Mouse (Mus musculus) right cerebral cortex, postnatal 25 days (tissue): ENCODE measurements around the gene Paics.
"Not testable (repeated sequence)": the region's sequence is repeated elsewhere in the genome, so short reads cannot be mapped to it uniquely, and the experiment has no call there.

Experiments
- DNase-seq: peaks from one replicate; pipeline ENCODE4 v3.0.0; 2022

The Paics gene

DNA sequence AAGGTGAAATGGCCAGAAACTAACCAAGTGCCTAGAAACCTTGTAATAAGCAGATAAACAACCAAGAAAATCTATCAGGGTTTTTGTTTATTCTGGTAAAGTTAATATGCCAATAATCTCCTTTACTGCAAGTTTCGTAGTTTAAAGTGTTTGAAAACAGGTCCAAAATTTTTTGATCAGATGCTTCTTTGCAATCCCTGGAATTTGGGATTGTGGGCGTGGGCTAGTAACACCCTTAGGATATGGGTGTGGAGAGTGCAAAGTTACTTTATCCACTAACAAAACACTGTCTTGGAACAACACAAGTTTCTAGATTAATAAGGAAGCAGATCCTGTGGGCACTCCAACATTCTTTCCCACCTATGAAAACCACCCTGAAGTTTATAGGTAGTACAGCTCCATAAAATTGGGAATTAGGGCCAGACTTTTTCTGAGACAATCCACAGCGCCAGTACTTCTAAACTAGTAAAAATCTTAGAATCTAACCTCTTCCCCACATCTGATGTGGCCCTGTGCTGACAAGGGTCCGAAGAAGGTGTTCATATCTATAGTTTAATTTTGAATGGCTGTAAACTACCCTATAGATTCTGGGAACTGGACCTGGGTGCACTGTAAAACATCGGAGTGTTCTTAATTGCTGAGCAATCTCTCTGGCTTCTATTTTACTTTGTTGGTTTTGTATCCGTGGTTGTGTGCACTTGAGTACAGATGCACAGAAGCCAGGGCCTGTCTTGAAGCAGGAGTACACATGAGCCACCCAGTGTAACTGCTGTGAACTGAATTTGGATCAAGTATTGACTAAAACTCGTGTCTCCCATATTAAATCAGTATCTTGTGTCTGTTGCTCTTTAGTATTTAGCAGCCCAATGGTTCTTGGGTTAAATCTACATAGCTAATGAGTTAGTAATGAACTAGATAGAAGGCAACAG is 1.3 kb downstream of the Paics start:
- DNase-seq = no peak

DNA sequence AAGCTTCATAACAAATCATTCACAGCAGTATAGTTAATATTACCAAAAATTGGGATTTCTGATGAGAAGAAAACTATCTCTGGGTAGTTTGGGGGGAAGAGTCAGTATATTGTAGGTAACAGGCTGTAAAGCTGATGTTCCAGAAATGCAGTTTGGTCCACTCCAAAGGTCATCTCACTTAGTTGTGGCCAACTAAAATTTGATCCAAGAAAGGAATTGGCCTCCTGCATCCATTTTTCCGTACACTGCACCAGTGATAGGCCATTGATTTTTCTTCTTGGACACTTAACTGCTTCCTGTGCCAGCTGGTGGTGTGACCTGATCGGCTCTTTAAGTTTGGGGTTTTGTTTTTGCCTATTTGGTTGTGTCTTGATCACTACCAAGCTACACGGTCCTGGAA is 2.7 kb downstream of the Paics start:
- no peak for DNase-seq

DNA sequence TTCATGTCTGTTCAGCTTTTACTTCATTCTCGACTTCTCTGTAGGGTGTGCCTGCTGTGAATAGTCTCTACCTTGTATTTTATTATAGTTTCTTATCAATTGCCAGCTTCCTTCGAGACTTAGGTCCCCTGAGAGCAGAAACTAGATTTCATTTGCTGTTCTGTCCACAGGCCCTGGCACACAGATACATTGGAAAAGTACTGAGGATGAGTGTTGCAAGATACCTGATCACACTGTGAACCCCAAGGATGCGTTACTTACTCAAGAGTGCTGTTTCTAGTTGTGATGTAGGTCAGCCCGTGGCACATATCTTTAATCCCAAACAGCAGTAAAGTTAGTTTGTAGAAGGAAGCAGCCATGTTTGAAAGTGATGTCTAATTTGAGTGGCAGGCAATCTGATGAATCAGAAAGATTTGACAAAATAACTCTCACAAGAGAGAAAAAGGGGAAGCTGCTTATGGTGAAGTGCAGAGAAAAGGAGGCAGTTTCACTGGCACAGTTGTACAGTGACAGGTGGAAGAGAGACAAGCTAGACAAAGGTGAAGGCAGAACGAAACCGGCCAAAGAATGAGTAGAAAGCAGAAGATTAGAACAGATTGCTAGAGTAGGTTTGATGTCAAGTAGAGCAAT is 3.3 kb downstream of the Paics start:
- no peak for DNase-seq

DNA sequence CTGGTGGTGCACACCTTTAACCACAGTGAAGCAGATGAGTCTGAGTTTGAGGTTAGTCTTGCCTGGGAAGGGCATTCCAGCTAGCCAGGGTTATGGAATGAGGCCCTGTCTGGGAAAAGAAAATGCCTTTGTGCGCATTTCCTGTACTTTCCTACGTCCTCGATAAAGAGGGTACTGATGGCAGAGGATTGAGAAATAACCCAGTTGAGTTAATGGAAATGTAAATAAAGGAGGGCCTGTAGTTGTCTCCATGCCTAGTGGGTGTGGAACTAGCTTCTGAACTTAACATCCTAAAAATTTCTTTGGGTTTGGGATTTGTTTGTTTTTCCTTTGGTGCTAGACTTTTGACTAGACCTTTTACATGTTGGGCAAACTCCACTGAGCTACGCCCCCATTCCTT is 4.4 kb downstream of the Paics start:
- DNase-seq = no peak

DNA sequence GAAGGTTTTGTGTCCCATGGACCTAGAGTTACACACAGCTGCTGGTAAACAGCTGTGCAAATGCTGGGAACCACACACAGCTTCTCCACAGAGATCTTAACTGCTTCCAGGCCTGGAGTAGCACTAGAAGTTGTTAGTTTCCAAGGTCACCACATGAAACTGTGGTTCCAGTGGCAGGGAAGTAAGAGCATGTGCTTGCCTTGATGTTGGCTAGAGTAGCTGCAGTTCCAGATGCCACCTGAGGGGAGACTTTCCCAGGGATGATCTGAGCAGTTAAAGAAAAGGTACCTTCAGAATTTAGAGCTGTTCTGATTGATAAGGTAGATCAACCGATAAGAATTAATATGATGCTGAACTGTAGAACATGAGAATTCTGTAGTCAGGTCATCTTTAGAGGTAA is 6.8 kb downstream of the Paics start:
- no peak for DNase-seq

DNA sequence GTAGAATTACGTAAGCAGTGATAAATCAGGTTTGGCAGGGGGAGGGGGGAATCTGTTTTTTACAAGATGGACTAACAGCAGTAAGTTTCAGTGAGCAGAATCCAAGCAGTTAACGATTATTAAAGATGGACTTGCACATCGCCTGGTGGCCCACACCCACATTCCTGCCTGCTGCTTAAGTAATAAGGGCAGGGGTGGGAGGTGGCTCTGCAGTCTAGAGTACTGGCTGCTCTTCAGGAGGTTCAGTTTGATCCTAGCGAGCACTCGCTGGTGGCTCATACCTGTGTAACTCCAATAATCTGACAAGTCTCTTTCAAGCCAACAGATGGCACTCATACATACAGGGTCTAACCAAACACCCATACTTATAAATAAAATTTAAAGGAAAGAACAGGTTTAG is 8.5 kb downstream of the Paics start:
- DNase-seq = no peak

DNA sequence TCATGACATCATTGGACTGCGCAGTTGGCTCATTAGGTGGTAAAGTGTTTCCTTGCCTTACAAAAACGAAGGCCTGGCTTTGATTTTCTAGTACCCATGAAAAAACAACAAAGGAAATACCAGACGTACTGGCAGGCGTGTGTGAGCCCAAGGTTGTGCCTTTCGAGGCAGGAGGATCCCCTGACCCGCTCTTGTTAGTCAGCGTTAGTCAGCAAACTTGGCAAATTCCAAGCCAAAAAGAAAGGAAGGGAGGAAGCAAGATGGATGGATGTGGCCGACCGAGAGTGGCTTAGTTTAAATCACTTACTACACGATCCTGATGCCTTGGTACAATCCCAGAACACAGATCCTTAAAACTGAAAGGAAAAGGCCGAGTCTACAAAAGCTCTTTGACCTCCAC is 11.4 kb downstream of the Paics start:
- DNase-seq = no peak

DNA sequence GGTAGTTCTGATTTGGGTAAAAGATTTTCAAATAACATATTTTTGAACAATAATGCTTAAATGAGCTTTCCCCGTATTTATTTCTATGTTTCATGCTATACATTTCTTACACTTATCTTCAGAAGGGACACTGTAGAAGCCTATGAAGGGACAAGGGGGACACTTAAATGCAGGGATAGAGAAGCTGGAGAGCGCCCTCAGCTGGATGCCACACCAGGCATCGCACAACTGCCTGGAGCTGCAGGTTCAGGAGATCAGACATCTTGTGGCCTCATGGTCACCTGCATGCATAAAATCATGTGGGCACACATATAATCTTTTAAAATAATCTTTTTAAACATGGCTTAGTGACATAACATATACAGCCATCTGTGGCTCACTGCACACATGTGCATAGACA is 13.5 kb downstream of the Paics start:
- no peak for DNase-seq

DNA sequence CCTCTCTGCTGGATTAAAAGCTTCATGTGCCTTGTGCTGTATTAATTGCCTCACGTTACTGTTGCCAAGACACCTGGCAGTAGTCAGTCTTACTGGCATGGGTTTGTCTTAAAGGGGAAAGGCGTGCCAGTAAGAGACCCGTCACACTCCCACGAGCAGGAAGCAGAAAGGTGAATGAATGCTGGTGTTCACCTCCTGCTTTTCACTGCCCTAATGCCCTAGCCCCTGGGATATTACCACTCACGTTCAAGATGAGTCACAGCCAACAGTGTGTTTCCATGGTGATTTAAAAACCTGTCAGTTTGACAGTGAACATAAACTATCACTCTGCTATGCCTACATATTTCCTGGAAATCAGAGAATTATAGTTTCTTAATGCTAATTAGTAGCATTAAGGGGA is 18.1 kb downstream of the Paics start:
- DNase-seq = no peak

DNA sequence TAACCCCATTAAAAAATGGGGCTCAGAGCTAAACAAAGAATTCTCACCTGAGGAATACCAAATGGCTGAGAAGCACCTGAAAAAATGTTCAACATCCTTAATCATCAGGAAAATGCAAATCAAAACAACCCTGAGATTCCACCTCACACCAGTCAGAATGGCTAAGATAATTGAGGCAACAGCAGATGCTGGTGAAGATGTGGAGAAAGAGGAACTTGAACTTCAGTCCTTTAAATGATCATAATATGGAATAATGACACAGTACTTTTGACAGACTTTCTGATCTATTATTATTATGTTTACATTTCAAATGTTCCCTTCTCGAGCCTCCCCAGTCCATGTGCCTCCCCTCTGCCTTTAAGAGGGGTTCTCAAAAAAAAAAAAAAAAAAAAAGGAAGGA is 20.0 kb downstream of the Paics start:
- not testable (repeated sequence) for DNase-seq

DNA sequence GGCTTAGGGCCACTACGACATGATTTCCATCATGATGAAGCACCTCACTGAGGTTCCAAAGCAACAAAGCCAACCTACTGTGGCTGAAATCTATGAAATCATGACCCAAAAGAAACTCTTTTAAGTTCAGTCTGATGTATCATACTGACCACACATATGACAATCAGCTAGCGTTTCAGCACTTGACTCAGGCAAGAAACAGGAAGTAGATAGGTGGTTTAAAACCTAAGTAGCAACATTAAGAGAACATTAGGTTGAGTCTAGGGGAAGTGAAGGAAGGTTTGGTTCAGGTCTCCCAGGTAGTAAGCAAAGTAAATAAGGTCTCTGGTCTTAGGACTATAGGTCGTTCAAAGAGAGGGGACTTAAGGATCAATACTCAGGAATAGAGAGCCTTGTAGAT is 22.4 kb downstream of the Paics start:
- no peak for DNase-seq

DNA sequence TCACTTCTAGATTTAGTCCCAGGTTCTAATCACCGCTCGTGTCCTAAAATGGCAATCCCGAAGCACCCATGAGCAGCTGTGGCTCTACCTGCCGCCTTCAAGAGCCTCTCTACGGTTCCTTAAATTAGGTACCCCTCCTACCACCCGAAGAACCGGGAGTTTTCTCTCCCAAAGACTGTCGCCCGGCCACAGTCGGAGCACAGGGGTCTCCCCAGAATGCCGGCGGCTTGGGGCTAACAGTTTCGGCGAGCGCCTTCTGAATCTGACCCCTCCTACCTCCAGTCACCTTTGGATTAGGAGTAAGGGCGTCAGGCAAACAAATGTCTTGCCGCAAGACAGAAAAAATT is 23.1 kb downstream of the Paics start:
- no peak for DNase-seq

DNA sequence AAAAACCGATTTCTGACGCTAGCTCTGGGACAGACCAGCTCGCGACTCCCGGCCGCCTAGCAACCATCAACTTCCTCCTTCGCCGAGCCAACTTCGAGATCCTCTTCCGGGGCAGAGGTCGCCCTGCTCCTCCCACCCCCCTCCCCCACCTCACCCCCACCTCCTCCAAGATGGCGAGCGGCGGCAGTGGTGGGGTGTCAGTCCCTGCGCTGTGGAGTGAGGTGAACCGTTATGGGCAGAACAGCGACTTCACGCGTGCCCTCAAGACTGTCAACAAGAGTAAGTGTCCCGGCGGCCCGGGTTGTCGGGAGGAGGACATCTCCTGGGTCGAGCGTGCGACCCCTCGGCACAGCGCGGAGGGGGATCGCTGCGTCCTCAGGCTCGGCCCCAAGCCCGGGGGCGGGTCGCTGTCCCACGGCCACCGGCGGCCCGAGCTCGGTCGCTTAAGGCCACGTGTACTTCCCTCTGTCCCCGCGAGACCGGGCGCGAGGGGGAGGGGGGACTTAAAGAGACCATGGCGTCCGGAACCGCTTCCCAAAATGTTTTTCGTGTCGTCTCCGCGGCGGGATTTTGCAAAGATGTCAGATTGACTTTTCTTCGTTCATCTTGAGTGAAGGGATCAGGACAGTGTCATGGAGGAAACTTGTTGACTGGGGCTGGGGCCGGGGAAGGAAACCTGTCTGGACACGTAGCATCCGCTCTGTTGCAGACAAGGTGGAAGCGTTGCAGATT is 23.6 kb downstream of the Paics start, which contains the start of gene Srp72:
TSS of gene Srp72 (plus strand) at position 130 of the 732 bp plus-strand sequence.
- peak; percentile 81 for DNase-seq

DNA sequence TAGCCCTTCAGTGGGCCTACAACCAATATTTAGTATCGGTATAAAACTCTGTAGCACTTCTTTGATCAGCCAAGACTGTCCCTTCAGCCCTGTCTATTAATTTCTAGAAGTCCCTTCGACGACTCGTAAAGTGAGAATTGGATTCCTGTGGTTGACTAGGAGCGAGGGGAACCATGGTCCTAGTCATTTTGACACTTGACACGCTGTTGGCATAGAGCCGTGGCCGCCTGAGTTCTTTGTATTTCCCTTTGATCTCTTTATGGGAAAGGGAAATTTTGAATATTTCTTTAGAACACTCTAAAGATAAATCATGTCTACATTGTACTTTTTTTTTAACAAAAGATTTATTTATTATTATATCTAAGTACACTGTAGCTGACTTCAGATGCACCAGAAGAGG is 24.6 kb downstream of the Paics start:
- no peak for DNase-seq

DNA sequence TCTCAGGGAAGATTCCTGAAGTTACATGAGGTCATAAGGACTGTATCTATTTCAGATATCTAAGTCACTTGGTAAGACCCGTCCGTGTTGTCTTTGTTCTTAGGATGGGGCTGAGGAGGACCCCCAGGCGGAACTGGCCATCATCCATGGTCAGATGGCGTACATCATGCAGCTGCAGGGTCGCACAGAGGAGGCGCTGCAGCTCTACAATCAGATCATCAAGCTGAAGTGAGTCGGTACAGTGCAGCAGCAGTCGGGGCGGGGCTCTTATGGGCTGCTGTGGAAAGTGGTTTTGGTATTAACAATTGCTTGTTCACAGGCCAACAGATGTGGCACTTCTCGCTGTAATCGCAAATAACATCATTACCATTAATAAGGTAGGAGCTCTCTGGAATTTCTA is 32.9 kb downstream of the Paics start:
- no peak for DNase-seq

DNA sequence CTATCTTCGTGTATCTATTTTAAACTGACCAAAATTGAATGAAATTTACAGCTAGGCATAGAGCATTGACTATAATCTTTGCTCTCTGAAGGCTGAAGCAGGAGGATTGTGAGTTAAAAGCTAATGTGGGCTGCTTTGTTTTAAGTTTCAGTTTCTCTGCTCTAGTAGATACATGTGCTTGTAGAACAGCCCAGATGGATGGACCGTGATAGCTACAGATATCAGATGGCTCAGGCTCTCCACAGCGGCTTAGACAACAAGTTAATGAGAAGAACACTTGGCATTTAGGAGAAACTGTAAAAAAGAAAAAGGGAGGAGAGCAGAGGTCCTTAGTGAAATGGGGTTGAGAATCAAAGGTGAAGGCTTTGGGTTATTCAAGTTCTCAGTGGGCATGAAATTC is 39.7 kb downstream of the Paics start:
- DNase-seq = no peak

DNA sequence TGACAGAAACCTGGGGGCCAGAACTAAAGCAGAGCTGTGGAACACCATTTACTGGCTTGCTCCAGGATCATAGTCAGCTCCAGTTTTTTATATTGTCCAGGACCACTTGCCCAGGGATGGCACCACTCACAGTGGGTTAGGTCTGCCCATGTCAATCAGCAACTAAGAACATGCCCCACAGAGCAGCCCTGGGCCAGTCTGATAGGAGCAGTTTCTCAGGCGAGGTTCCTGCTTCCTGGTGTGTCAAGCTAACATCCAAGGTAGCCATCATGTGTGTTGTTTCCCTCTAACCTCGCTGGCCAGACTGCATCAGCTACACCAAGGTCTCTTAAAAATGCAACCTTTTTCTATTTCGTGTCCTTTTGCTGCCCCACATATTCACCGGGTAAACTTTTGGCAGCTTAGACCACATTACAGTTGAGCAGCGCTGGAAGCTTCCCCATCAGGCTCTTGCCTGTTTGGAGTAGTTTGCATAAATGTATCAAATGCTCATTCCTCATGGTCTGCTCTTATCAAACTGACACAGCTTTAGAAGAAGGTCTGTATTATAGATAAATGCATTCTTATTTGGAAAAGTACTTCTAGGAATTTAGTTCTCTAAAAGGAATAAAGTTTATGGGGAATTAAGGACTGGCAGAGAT is 42.2 kb downstream of the Paics start:
- DNase-seq = no peak

DNA sequence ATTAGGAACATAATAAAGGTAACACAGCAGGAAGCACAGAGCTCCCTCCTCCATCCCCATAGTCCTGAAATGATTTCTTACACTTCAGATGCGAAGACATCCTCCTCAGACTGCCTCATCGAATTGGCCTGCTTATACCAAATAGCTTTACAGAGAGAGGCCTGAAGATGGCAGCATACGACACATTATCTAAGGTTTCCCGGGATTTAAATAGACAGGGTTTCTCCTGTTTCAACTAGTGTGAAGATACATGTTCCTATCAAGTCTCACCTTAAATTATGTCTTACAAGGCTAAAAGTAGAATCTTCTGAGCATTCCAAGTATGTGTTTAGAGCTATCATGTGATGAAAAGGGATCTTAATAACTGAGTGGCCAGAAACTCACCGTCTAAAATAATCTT is 47.3 kb downstream of the Paics start:
- no peak for DNase-seq

DNA sequence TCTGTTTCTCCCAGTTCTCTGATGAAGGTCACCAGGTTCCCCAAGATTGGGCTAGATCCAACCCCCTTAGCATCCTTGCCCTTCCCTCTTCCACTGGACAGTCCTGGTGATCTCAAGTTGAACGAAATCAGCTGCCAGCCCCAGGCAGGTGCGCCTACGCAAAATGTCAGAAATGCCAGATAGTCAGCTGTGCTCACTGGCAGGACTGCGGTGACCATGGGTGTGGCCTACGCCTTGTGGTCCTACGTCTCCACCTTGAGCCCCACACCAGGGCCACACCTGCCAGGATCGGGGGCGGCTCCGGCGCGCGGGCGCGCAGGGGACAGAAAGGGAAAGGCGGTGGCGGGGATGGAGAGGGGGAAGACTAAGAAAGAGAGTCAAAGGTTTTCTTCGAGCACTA is 50.1 kb downstream of the Paics start:
- DNase-seq = no peak

DNA sequence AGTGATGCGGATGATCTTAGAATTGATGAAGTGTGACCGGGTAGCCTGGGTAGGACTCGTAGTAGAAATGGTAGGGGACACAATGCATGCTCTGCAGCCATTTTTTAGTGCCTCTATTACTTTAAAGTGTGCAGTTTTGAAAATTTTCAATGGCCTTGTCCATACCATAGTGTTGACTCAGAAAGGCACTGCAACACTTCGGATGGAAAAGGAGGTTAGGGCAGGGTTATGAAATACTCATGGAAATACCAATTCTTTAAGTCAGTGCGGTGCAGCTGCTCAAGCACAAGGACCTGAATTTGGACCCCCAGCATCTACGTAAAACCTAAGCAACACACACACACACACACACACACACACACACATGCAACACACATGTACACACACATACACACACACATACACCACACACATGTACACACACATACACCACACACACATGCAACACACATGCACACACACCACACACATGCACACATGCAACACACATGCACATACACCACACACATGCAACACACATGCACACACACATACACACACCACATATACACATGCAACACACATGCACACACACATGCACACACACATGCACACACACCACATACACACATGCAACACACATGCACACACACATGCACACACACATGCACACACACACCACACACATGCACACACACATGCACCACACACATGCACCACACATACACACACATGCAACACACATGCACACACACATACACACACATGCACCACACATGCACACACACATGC is 53.1 kb downstream of the Paics start, which contains the start of gene Arl9:
TSS of gene Arl9 (plus strand) at position 5 of the 771 bp plus-strand sequence.
- DNase-seq = no peak

DNA sequence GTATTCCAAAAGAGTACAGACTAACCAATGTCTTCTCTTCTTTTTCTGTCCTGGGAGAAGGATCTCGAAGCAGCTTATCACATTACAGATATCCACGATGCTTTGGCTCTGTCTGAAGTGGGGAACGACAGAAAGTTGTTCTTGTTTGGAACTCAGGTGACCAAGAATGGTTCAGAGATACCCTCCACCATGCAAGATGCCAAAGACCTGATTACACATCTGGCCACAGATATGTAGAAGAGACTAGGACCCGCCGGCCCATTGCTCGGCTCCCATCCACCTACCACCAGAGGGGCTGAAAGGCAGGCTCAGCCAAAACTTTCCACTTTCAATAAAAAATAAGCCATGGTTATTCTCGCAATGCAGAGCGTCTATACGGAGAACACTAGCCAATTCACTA is 59.2 kb downstream of the Paics start:
- DNase-seq = no peak

DNA sequence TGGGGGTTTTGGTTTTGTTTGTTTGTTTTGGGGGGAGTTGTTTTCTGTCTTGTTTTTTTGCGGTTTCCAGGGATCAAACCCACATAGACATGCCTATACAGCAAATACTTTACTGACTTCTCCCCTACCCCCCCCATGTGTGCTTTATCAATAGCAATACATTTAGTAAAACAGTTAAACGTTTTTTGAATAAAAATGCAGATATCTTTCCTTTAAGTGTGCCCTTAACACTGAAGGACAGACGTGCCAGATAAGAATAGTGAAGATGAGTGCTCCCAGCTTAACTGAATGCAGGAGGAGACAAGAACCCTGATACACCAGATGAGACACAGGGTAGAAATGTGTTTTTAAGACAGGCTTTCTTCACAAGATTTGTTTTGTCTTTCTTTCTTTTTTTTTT is 60.0 kb downstream of the Paics start:
- DNase-seq = no peak

DNA sequence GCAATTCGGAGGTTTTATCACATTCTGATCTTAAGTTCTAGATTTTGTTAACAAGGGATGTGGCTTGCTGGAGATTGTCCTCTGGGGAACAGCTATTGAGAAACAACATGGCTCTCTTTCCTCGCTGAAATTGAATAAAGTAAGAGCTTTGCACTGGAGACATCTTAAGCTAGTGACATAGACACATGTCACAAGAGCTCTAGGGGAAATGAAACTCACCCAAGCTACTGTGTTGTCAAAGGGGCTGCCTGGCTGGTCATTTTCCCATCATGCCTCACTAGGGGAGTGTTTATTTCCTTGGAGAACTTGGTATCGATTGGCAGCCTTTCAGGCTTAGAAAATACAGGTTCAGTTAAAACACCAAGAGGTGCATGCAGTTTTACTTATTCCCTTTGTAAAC is 62.1 kb downstream of the Paics start:
- no peak for DNase-seq
